Mouse (Mus musculus): ENCODE measurements at regions not wholly inside any gene's neighbourhood (a gene's known extent, or its start where the extent isn't known, plus 50 kb on each side); places are given as distances from the start of the nearest gene placed in this dataset.

DNA sequence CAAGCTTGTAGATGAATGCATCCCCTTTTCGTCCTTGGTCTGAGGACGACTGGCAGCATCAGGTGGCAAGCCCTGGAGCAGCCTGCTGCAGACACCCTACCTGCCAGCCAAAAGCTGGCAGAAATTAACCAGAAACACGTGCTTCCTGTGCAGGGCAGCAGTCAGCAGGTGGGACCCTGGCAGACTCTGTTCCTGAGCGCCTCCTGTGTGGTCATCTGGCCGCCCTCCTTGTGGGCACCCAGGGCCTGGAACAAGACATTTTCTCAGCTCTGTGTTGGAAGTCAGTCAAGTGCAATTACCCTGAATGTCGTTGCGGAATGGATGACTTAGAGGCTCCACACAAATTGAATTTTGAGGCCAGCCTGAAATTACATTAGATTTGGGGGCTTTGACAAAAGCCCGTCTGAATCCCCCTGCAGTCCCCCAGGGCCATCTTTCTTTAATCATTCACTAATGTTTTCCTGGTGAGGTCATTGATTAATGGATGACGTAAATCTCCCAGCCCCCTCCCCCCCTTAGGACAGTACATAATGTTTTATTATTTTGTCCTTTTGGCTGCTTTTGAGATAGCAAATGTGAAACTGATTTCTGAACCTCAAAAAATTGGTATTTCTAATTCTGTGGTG, 91.8 kb upstream of the Hhip start:
- ATAC-seq (ENCODE audit: insufficient number of reproducible peaks, insufficient read depth, low FRiP score, low read depth), result no peak
- no peak overlapping the region for H3K27ac ChIP-seq (replicated peaks in 1 of 2; ENCODE audit: control insufficient read depth in 1 of 2, insufficient read depth in 1 of 2, low read depth in 2 of 2, low read length in 2 of 2)
- H3K9me3 ChIP-seq (ENCODE audit: control insufficient read depth, low read length), result no peaks in the 10 kb centered on the region
- no peaks in the 10 kb centered on the region for H3K36me3 ChIP-seq (ENCODE audit: control insufficient read depth, insufficient read depth, low read length)
- no peaks in the 10 kb centered on the region for H3K27me3 ChIP-seq (ENCODE audit: control insufficient read depth, insufficient read depth, low read length)
- no peak overlapping the region for H3K4me2 ChIP-seq (ENCODE audit: low read length)
- no peak overlapping the region for H3K4me3 ChIP-seq (ENCODE audit: control insufficient read depth in 1 of 2, insufficient read depth in 1 of 2, low read depth in 1 of 2, low read length in 2 of 2)
- no peaks in the 10 kb centered on the region for H3K4me1 ChIP-seq (ENCODE audit: control insufficient read depth in 2 of 2, insufficient read depth in 2 of 2, low read length in 2 of 2)
- H3K9ac ChIP-seq (ENCODE audit: low read length), result no peak overlapping the region
- 63% methylated on average over 9 of the region's 9 CpGs for whole genome bisulfite sequencing

DNA sequence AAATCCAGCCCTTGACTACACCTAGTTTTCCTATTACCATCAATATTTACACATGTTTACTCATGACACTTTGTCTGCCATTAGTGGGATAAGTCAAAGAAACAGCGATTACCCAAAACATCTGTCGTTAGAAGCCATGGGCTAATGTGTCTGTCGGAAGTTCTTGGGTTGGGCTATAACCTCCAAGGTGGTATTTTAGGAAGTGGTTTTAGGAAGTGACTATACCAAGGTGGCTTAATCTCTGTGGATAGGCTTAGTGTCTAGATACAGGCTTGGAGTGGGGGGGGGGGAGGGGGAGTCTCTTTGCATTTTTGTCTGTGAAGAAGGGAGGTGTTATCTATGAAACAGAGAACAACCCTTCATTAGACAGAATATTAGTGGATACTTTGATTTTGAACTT, 90.1 kb upstream of the Hhip start:
- no peak overlapping the region for H3K4me2 ChIP-seq (ENCODE audit: low read length)
- H3K4me3 ChIP-seq (ENCODE audit: control insufficient read depth in 1 of 2, insufficient read depth in 1 of 2, low read depth in 1 of 2, low read length in 2 of 2), result no peak overlapping the region
- 77% methylated on average over 3 of the region's 3 CpGs for WGBS
- H3K9me3 ChIP-seq (ENCODE audit: control insufficient read depth, low read length), result no peaks in the 10 kb centered on the region
- ATAC-seq (ENCODE audit: insufficient number of reproducible peaks, insufficient read depth, low FRiP score, low read depth), result no peak
- H3K27ac ChIP-seq (replicated peaks in 1 of 2; ENCODE audit: control insufficient read depth in 1 of 2, insufficient read depth in 1 of 2, low read depth in 2 of 2, low read length in 2 of 2), result no peak overlapping the region
- H3K27me3 ChIP-seq (ENCODE audit: control insufficient read depth, insufficient read depth, low read length), result no peaks in the 10 kb centered on the region
- H3K36me3 ChIP-seq (ENCODE audit: control insufficient read depth, insufficient read depth, low read length), result no peaks in the 10 kb centered on the region
- H3K9ac ChIP-seq (ENCODE audit: low read length), result no peak overlapping the region
- no peaks in the 10 kb centered on the region for H3K4me1 ChIP-seq (ENCODE audit: control insufficient read depth in 2 of 2, insufficient read depth in 2 of 2, low read length in 2 of 2)

DNA sequence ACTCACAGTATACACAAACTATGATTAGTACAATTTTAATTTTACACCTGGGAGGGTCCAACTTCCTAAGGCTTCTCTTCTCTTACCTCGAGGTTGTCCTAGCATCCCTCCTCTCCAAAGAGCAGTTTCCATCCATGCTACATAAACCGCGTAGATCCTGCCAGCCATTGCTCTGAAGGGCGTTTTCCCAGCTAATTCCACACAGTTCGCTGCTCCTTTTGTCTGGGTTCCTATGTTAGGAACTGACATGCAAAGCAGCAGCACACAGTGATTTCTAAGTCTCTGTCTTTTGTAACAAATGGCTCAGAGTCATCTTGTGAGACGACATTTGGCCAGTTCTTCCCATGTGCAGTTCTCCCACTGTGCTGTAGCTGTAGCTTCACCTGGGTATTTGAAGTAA, 80.7 kb upstream of the Hhip start:
- H3K4me2 ChIP-seq (ENCODE audit: low read length), result no peak overlapping the region
- H3K9ac ChIP-seq (ENCODE audit: low read length), result no peak overlapping the region
- 82% methylated on average over 6 of the region's 6 CpGs for WGBS
- no peaks in the 10 kb centered on the region for H3K9me3 ChIP-seq (ENCODE audit: control insufficient read depth, low read length)
- no peak for ATAC-seq (ENCODE audit: insufficient number of reproducible peaks, insufficient read depth, low FRiP score, low read depth)
- H3K4me1 ChIP-seq (ENCODE audit: control insufficient read depth in 2 of 2, insufficient read depth in 2 of 2, low read length in 2 of 2), result no peaks in the 10 kb centered on the region
- H3K4me3 ChIP-seq (ENCODE audit: control insufficient read depth in 1 of 2, insufficient read depth in 1 of 2, low read depth in 1 of 2, low read length in 2 of 2), result no peak overlapping the region
- no peak overlapping the region for H3K27ac ChIP-seq (replicated peaks in 1 of 2; ENCODE audit: control insufficient read depth in 1 of 2, insufficient read depth in 1 of 2, low read depth in 2 of 2, low read length in 2 of 2)
- no peaks in the 10 kb centered on the region for H3K27me3 ChIP-seq (ENCODE audit: control insufficient read depth, insufficient read depth, low read length)
- no peaks in the 10 kb centered on the region for H3K36me3 ChIP-seq (ENCODE audit: control insufficient read depth, insufficient read depth, low read length)

DNA sequence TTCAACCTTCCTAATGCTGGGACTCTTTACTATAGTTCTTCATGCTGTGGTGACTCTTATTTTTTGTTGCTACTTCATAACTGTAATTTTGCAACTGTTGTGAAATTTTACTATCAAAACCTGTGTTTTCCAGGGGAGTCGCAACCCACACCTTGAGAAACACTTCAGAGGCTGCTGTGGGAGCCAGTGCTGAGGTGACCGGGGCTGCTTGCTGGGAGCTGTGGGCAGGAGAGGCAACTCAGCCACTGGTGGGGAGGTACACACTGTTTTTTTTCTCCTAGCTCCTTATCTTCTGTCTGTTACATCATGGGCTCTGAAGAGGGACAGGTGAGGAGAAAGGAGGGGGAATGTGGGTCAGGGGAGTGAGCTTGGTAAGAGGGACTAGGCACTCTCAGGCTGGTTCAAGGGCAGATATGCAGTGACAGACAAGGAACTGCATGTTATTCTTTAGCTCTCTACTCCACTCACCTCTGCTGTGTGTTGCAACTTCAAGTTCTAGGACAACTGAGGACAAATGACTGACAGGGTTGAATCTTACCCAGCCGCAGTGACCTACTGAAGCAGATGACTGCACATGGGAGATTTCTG, 62.7 kb upstream of the Hhip start:
- H3K4me3 ChIP-seq (ENCODE audit: control insufficient read depth in 1 of 2, insufficient read depth in 1 of 2, low read depth in 1 of 2, low read length in 2 of 2), result no peak overlapping the region
- no peaks in the 10 kb centered on the region for H3K27me3 ChIP-seq (ENCODE audit: control insufficient read depth, insufficient read depth, low read length)
- no peaks in the 10 kb centered on the region; a peak in 1 of 4 replicates for H3K4me1 ChIP-seq (ENCODE audit: control insufficient read depth in 2 of 2, insufficient read depth in 2 of 2, low read length in 2 of 2)
- WGBS, result 90% methylated on average over 3 of the region's 3 CpGs
- H3K27ac ChIP-seq (replicated peaks in 1 of 2; ENCODE audit: control insufficient read depth in 1 of 2, insufficient read depth in 1 of 2, low read depth in 2 of 2, low read length in 2 of 2), result no peak overlapping the region
- no peak overlapping the region for H3K9ac ChIP-seq (ENCODE audit: low read length)
- no peak for ATAC-seq (ENCODE audit: insufficient number of reproducible peaks, insufficient read depth, low FRiP score, low read depth)
- no peaks in the 10 kb centered on the region for H3K9me3 ChIP-seq (ENCODE audit: control insufficient read depth, low read length)
- no peak overlapping the region for H3K4me2 ChIP-seq (ENCODE audit: low read length)
- no peaks in the 10 kb centered on the region for H3K36me3 ChIP-seq (ENCODE audit: control insufficient read depth, insufficient read depth, low read length)

DNA sequence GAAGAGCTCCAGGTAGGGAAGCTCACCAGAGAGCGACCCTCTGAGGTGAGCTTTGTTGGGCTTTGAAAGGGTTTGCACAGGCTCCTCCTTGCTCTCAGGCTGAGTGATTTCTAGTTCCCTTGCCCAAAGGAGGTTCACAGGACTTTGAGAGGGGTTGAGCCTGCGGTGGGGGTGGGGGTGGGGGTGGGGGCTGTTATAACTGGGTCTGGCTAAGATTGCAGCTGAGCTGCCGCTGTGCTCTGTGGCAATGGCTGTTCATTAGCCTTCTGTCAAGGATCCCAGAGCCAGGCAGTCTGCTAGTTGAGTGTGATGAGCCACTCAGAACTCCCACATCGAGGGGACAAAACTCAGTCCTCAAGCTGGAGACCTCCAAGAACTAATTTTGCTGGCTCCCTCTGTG, 59.5 kb upstream of the Hhip start:
- H3K27me3 ChIP-seq (ENCODE audit: control insufficient read depth, insufficient read depth, low read length), result no peaks in the 10 kb centered on the region
- H3K9ac ChIP-seq (ENCODE audit: low read length), result no peak overlapping the region
- H3K27ac ChIP-seq (replicated peaks in 1 of 2; ENCODE audit: control insufficient read depth in 1 of 2, insufficient read depth in 1 of 2, low read depth in 2 of 2, low read length in 2 of 2), result no peak overlapping the region
- no peak overlapping the region for H3K4me2 ChIP-seq (ENCODE audit: low read length)
- H3K4me1 ChIP-seq (ENCODE audit: control insufficient read depth in 2 of 2, insufficient read depth in 2 of 2, low read length in 2 of 2), result no peaks in the 10 kb centered on the region; a peak in 1 of 4 replicates
- no peaks in the 10 kb centered on the region for H3K36me3 ChIP-seq (ENCODE audit: control insufficient read depth, insufficient read depth, low read length)
- no peak overlapping the region for H3K4me3 ChIP-seq (ENCODE audit: control insufficient read depth in 1 of 2, insufficient read depth in 1 of 2, low read depth in 1 of 2, low read length in 2 of 2)
- no peaks in the 10 kb centered on the region for H3K9me3 ChIP-seq (ENCODE audit: control insufficient read depth, low read length)
- no peak for ATAC-seq (ENCODE audit: insufficient number of reproducible peaks, insufficient read depth, low FRiP score, low read depth)
- 40% methylated on average over 4 of the region's 4 CpGs for WGBS
